Mouse (Mus musculus) lung, postnatal 10 days (tissue): ENCODE results near the gene Cept1.

Experiments
- DNase-seq: peaks from one replicate; pipeline ENCODE4 v3.0.0; 2021

Gene Cept1

GRCm38 (mm10) chr3:106493882-106494281 lies 53.7 kb downstream of the Cept1 start:
- DNase-seq = no peak

DNA sequence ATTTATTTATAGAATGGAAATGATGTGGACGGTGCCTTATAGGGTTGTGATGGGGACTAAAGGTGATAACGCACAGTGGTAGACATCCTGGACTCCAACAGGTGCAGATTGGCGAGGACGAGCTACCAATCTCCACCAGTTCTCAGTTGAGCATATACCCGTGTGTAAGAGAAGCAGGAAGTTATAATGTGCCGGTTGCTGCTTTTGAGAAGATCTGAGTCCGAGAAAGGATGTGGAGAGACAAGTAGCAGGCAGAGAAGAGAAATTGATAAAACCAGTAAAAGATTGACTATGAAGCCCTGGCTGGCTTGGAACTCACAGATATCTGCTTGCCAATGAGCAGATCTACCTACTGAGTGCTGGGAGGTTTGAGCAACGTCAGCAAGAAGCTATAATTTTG lies 54.4 kb downstream of the Cept1 start:
- no peak for DNase-seq

GRCm38 (mm10) chr3:106492723-106493122 lies 54.9 kb downstream of the Cept1 start:
- no peak for DNase-seq

DNA sequence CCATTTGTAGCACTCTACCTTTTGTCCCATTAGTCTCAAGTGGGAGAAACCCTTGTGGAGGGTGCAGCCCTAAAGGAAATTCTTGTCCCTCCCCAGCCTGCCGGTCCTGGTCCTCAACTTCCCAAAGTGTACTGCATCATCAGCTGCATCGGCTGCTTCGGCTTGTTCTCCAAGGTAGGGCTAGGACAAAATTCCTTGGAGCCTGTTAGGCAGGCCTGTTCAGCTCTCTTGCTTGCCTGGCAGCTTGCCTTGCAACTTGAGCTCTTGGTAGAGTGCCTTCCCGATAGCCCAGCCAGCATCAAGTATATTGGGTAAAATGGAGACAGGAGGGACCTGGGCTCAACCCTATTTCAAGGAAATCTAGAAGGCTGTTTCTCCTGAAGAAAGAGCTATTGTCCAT lies 57.4 kb downstream of the Cept1 start:
- DNase-seq = peak; percentile 45

DNA sequence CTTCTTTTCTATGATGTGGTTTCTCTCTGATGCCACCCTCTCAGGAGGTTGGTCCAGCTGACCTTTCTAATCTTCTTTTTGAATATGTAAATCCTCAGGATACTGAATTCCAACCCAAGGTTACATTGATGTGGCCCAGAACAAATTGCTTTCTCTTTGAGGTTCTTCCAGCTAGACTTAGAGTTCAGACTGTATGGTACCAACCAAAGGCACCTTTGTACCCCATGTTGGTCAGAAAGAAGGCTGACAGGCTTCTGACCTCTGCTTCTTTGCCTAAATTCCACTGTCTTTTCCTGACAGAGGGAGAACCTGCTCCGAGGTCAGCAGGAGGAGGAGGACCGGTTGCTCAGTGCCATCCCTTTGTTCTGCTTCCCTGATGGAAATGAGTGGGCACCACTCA lies 60.1 kb downstream of the Cept1 start:
- no peak for DNase-seq

DNA sequence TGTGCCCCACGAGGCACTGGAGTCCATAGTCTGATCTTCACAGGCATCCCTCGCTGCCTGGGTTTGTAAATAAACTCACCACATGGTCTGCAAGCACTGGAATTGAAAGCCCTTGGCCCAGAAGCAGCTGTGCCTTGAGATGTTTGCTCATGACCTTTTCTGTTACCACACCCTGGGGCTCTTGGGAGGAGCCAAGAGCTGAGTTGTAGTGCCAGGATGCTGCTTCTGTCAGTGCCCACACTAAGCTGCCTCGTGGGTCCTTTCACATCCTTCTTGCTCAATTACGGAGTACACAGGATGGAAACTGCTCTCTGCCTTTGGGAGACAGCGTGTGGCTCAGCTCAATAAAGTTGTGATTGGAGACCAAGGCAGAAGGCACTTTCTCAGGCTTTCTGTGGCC lies 61.8 kb downstream of the Cept1 start:
- peak; percentile 58 for DNase-seq

DNA sequence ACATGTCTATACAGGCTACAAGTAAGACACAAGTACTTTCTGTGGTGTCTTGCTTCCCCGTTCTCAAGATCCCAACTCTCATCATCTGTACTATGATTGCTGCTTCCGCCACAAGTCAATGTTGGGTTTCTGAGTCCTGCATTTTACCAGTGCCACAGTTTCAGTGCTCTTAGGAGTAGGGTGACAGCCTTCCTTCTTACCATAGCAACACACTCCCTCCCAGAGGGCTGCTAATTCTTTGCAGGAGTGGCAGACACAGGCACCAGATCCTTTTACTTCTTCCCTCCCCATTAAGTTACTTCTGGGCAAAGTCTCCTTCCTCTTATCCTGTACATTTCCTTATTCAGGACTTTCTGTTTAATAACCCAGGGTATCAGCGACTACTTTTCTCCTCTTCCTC lies 62.7 kb downstream of the Cept1 start:
- DNase-seq = no peak

GRCm38 (mm10) chr3:106483796-106484405 lies 63.7 kb downstream of the Cept1 start:
- peak; percentile 24 for DNase-seq

GRCm38 (mm10) chr3:106483297-106483696 lies 64.3 kb downstream of the Cept1 start:
- no peak for DNase-seq

DNA sequence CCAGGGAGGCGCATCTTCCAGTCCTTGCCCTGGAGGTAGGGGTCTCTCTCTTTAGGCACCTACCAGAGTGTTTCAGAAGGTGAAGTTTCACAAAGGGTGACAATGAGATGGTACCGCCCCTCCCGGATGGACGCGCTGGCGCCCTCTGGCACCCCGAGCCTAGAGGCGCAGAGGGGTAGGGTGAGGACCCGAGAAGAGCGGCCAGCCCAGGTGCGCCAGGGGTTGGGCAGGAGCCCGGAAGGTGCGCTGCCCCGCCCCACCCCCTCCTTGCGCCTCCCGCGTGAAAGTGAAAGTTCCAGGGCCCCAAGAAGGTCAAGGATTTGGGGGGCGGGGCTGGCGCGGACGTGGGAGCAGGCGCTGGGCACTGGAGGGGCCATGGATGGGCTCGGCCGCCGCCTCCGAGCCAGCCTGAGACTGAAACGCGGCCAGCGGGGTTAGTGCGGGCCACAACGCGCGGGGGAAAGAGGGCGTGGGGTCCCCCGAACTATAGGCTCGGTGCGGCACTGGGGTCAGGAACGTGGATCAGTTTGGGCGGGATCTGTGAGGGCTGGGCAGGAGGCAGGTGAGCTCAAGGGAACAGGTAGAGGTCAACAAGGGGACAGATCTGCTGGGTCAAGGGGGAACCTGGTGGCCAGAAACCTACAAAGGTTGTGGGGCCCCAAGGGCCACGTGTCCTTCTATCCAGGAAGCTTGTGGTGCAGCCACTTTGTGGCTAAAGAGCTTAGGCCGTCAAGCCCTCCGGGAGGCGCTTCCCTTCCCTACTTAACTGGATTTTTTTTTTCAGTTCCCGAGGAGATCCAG lies 65.1 kb downstream of the Cept1 start, which contains the start of gene Dennd2d:
Dennd2d (plus strand) TSS at position 125 of the 801 bp plus-strand sequence.
- peak; percentile 77 for DNase-seq

- DNase-seq = no peak
Observed at GRCm38 (mm10) chr3:106476863-106477262, 70.7 kb downstream of the Cept1 start.

- DNase-seq = no peak
Observed at GRCm38 (mm10) chr3:106474210-106474609, 73.4 kb downstream of the Cept1 start.

DNA sequence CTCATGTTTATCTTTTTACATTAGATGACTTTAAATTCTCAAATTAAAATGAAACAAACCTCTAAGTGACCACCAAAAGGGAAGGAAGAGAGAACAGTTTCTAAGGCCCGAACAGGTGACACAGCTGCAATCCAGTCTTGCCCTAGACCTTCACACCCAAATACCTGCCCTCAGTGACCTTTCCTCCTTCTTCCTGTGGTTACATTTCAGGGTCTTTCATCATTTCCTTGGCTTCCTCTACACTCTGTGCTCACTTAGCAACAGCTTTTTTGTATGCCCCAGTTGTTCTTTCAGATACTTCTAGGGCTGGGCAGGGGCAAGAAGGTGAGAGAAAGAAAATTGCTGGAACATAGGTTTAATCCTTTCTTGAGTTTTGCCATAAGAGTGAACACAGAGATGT lies 82.9 kb downstream of the Cept1 start:
- DNase-seq = no peak

DNA sequence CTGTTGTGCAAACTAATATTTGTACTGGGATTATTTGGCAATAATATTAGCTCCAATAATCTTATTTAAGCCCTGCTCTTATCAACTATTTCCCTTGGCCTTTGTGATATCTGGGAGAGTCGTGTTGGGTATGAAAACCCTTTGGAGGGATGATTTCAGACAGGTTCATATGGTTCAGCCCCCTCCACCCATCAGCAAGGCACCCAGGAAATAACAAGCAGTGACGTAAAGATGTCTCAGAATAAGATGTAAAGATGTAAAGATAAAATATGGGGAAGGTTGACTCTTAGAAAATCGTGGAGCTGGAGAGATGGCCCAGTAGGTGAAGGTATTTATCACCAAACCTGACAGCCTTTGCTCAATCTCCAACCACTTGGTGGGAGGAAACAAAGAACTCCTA lies 85.1 kb downstream of the Cept1 start:
- no peak for DNase-seq

- no peak for DNase-seq
Observed at GRCm38 (mm10) chr3:106462059-106462470, 85.5 kb downstream of the Cept1 start.

- DNase-seq = no peak
Observed at GRCm38 (mm10) chr3:106457298-106457869, 90.2 kb downstream of the Cept1 start.

DNA sequence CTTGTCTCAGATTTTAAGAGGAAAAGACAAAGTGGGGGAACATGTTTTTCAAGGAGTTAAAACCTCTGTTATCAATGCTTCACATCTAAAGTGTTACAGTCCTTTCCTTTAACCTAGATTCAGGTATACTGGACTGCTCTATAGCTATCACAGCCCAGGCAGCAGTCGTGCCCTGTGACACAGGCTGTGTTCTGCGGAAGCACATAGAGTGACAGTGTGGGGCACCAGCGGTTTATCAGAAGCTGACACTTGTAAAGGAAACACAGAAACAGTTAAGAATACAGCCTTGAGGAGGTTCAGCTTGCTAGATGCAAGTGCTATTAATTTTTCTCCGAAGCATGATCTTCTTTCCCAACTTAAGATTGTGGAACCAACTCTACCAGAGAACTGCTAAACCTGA lies 95.0 kb downstream of the Cept1 start:
- no peak for DNase-seq
